Mouse (Mus musculus): ENCODE results near the gene Tmem211.

Gene Tmem211

DNA sequence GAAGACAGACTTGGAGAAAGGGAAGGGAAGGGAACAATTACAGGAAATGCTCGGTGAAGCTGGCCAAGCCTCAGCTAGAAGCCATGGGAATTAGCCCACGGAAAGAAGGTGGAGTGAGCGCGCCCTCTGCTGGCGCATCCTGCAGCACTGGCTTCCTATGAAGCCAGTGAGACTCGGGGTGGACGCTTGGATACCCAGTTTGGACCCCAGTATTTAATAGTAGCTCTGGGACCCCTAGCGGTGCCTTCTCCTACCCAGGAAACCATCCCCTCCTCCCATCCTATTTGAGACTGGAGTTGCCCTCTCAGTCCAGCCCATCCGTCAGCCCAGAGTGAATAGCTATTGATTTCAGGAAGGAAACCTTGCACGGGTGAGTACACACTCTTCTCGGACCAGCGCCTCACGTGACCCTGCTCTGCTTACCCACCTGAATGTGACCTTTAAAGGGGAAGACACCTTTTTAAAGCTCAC, at the start of gene Tmem211:
TSS of gene Tmem211 (plus strand) at position 278 of the 471 bp plus-strand sequence.
- DNase-seq, result peak; percentile 88 to 95

DNA sequence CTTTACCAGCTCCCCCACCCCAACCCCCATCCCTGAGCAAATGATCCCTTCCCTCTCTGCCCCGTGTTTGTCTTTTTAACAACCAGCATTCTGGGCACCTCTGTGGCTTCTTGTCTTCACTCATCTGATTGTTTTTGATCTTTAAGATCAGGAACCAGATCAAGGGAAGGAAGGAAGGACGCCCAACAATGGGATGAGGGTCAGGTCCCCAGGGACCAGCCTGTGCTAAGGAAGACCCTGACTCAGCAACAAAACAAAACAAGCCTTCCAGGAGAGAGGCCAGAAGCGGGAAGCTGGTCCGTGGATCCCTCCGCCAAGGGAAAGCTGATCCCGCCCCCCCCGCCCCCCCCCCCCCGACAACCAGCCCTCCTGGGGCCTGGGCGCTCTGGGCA, 47.3 kb upstream of the Tmem211 start:
- DNase-seq, result no peak

DNA sequence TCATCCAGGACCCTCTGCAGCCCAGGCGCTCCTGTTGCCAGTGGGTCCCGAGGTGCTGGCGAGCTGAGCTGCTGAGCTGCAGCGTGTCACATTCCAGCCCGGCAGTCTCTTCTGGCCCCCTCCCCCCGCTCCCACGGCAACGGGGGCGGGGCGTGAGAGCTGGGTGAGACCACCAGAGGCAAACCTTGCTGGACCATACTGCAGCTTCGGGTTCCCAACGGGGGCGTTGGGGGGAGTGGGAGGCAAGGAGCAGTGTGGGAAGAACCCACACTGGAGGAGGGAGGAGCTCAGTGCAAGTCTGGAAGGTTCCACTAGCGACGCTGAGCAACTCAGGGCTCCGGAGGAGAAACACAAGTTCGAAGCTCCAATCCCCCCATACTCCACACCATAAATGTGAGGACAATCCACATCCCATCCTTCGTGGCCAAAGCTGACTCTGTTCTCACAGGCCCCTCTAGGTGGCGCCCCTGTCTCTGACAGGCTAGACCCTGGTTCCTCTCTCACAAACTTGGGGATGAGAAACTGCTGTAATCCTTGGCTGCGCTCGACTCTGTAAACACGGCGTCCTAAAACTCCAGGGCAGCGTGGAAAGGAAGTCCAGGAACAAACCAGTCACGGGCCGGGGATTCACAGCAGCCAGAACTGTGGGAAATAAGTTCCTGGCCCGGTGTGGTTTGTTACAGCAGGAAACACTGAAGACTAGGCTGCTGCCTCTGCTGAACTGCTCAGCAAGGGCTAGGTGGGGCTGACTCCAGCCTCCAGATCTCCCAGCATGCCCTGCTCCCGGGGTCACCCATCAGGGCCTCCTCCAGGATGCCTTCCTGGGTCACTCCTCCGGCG, 46.6 kb upstream of the Tmem211 start:
- peak; percentile 91 to 96 for DNase-seq

DNA sequence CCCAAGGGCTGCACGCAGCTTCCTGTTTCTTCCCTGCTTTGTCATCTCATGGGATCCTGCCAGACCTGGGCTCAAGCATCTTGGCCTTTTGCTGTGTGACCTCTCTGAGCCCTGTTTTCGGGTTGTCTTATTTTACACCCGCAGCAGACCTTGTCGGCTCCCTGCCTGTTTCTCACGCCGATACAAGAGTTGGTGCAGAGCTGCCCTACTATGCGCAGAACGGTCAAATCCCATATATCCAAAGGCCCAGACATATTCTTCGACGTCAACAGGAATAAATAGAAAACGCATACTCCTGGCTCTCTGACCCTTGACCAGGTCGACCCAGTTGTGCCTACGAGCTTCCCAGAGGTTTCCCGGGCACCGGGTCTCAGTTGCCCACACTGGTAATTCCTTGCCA, 46.0 kb upstream of the Tmem211 start:
- no peak for DNase-seq

DNA sequence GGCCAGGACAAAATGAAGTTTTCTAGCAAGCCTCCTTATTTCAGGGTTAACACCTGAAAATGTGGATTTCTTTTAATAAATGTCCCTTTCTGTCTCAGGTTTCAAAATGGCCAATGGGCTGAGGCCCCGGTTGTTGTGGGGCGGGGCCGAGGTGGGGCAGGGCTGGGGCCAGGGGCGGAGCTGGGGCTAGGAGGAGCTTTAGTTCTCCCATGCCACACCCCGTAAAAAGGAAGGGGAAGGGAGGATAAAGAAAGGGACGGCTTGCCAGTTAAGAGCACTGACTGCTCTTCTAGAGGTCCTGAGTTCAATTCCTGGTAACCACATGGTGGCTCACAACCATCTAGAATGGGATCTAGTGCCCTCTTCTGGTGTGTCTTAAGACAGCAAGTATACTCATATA, 45.3 kb upstream of the Tmem211 start:
- peak in 1 of 2 experiments; percentile 48 for DNase-seq

GRCm38 (mm10) chr5:113190558-113190957, 36.2 kb upstream of the Tmem211 start:
- DNase-seq, result peak in 1 of 2 experiments; percentile 29

DNA sequence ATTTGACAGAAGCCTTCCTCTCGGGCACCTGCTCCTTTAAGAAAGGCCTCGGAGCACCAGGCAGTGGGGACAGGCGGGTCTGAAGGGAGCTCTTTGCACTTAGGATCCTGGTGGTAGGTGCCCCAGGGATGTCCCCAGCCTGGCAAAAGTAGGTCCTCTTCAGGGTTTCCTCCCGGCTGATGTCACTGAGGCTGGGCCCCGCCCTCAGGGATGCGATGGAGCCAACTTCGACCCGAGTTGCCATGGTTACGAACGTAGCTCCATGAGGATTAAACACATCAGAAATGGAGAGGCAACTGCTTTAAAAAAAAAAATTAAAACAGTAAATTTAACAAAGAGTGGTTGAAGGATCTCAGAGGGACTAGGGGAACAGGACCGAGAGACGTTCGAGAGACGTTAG, 34.8 kb upstream of the Tmem211 start:
- DNase-seq, result no peak

GRCm38 (mm10) chr5:113193762-113194161, 32.9 kb upstream of the Tmem211 start:
- no peak for DNase-seq

DNA sequence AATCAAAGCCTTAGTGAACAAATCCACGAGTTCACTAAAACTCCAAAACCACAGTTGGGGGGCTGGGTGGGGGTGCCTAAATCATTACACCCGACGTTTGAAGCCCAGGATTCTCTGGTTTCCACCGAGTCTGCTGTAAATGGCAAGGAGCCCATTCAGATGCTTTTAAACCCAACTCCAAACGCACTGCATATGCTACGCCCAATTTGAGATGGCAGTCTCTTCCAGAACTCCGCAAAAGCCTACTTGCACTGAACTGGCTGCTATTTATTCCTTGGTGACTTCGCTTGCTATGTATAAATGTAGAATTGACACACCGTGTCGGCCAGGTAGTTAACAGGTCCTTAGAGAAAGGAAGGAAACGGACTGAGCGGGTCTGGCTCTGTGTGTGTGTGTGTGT, 31.3 kb upstream of the Tmem211 start:
- no peak for DNase-seq

GRCm38 (mm10) chr5:113195907-113196306, 30.8 kb upstream of the Tmem211 start:
- DNase-seq, result no peak

- DNase-seq, result peak in 1 of 2 experiments; percentile 30
Measured at GRCm38 (mm10) chr5:113196916-113197794, 29.6 kb upstream of the Tmem211 start.

DNA sequence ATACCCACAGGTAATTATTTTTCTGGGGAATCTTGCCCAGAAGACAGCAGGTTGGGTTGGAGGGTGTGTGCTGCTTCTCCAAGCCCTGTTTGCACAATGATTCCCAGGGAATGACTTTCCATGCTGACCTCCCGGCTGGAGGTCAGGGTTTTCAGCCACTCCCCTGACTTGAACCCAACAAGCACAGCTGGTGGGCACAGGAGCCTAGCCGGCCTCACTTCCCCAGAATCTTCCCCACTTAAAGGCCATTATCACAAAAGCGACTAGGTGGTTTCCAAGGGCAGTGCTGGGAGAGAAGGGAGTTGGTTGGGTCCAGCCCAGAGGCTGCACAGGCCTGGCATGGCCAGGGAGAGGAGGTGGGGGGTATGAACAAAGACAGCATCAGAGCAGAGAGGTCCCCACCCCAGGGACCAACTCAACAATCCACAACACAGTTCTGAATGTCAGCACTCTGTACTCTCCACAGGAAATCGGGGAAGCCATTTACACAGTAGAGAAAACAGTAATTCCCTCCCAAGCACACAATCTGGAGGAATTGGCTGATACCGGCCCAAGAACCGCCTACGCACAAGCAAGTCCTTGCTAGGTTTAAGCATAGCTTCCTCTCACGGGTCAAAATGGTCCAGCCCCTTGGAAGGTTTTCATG, 27.5 kb upstream of the Tmem211 start:
- no peak for DNase-seq

- DNase-seq, result no peak
Measured at GRCm38 (mm10) chr5:113199772-113200134, 27.0 kb upstream of the Tmem211 start.

- no peak for DNase-seq
Measured at GRCm38 (mm10) chr5:113204193-113204592, 22.5 kb upstream of the Tmem211 start.

- peak in 1 of 2 experiments; percentile 34 for DNase-seq
Measured at GRCm38 (mm10) chr5:113206670-113207352, 19.9 kb upstream of the Tmem211 start.

- peak; percentile 81 to 88 for DNase-seq
Measured at GRCm38 (mm10) chr5:113208048-113208447, 18.7 kb upstream of the Tmem211 start.

DNA sequence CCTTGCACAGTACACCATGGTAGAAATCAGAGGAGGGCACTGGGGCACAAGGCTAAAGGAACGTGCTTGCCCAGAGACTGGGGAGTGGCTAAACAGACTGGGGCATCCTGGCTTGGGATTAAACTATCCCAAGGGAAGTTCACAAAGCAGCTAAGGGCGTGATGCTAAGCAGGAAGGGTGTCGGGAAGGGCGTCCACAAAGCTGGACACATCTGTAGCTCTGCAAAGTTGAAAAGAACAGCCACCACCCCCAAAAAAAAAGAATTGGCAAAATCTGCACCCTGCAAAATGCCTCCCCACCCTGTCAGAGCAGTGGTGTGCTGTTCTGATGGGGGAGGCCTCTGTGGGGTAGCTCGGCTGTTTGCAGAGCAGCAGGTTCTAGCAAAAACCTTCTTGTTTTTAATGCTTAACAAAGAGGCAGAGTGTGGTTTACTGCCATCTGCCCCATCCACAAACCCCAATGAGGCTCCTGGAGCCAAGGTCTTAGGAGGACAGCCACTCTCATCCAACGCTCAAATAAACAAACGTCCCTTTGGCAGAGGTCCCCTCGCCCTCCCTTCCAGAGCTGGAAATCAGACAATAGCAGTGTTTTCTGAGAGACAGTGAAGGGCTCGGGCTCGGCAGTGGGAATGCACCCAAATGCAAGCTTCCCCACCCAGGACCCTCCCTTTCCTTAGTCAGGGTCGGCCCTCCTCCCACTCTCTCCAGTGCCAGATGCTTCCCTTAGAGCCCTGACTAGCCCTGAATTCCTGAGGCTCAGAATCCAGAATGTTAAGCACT, 17.9 kb upstream of the Tmem211 start:
- DNase-seq, result peak; percentile 70 to 73

DNA sequence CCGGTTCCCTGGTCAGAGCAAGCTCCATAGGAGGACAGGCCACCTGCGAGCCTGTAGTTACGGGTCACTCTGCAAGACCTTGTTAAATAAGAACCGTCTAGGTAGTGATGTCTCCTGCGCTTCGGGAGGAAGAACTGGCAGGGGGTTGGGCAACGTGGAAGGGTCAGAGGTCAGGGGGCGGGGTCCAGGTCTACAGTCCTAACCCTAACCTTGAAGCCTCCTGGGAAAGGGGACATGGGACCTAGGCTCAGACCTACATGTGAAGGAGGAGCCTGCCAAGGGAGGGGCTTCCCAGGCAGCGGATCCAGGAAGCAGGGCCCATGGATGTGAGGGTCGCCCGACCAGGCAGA, 17.3 kb upstream of the Tmem211 start:
- peak in 1 of 2 experiments; percentile 58 for DNase-seq

DNA sequence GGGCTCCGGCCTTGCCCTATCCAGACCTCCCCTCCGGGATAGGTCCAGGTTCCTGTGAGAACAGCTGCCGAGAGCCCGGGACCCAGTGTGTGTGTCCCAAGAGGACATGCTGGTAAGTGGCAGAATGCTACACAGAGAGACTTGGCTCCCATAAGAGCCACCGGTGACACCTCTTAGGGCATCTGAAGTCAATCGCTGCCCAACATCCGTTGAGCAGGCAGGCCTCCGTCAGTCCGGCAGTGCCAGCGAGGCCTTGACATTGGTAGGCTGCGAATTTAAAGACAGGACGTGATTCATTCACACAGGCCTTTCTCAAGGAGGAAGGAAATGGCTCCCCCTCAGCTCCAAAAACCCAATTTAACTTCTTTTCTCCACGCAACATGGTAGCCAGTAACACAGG, 16.8 kb upstream of the Tmem211 start:
- DNase-seq, result peak; percentile 42 to 60

GRCm38 (mm10) chr5:113210314-113210713, 16.4 kb upstream of the Tmem211 start:
- peak; percentile 53 to 70 for DNase-seq

- DNase-seq, result peak; percentile 62 to 64
Measured at GRCm38 (mm10) chr5:113212156-113212835, 14.4 kb upstream of the Tmem211 start.
